Mouse (Mus musculus) megakaryocyte, embryonic 14.5 days (primary cell): ENCODE data around the gene Intu. TPM values are rescaled to one million over a fixed set of nuclear protein-coding genes. Genes with fewer than 3 reads are reported as not detected.

ENCODE experiments used
- H3K27me3 ChIP-seq: replicated peaks from 2 replicates; pipeline ENCODE3; 2012; ENCODE audit warnings: inconsistent platforms
- H3K36me3 ChIP-seq: replicated peaks from 2 replicates; pipeline ENCODE3; 2012; ENCODE audit warnings: low read length, inconsistent platforms, mixed read lengths
- H3K4me1 ChIP-seq: 2 replicates; pipeline ENCODE4 v1.6.1; 2012; ENCODE audit warnings: inconsistent platforms
- H3K4me3 ChIP-seq: replicated peaks from 2 replicates; pipeline ENCODE3; 2012; ENCODE audit warnings: moderate library complexity, mild to moderate bottlenecking, inconsistent platforms
- H3K9me3 ChIP-seq: 2 replicates; pipeline ENCODE4 v1.6.1; 2012; ENCODE audit warnings: inconsistent platforms
- FLI1 ChIP-seq: IDR thresholded peaks from 2 replicates; pipeline ENCODE4 v1.6.1; 2012; ENCODE audit warnings: low read length, inconsistent platforms, mixed read lengths
- GATA1 ChIP-seq: IDR thresholded peaks from 3 replicates; pipeline ENCODE4 v1.6.1; 2012; ENCODE audit warnings: mixed read lengths, low read length, inconsistent platforms, borderline replicate concordance
- polyA plus RNA-seq: library from polyadenylated mRNA; stranded (reverse); fragments of >175 nt; gene quantifications from 2 replicates; pipeline ENCODE4 v1.2.3, GENCODE M21; 2012; ENCODE audit warnings: low replicate concordance; ENCODE audit not compliant: insufficient read depth

Gene Intu
- polyA plus RNA-seq, 1 experiment: 1.3 TPM

- Histone ChIP-seq H3K36me3 (peaks cover 5% of the 10 kb centered on the region), H3K9me3 (peaks cover 5% of the 10 kb centered on the region; the same call in 1 of the 2 replicates), H3K4me3 (no peak overlapping the region), H3K27me3 (no peaks in the 10 kb centered on the region), H3K4me1 (peaks cover 62% of the 10 kb centered on the region)
- TF ChIP-seq FLI1 (no peak), GATA1 (no peak)
These were observed 17.9 kb upstream of the Intu start for GRCm38 (mm10) chr3:40512936-40513829.

GRCm38 (mm10) chr3:40518240-40518639, 12.8 kb upstream of the Intu start:
- Histone ChIP-seq H3K4me3 (no peak overlapping the region), H3K4me1 (peaks cover 40% of the 10 kb centered on the region), H3K36me3 (no peaks in the 10 kb centered on the region), H3K27me3 (no peaks in the 10 kb centered on the region), H3K9me3 (no peaks in the 10 kb centered on the region)
- TF ChIP-seq FLI1 (no peak), GATA1 (no peak)

- no peak overlapping the region for H3K4me3 ChIP-seq
- no peaks in the 10 kb centered on the region for H3K36me3 ChIP-seq
- peaks cover 33% of the 10 kb centered on the region for H3K4me1 ChIP-seq
- TF ChIP-seq FLI1 (no peak), GATA1 (no peak)
- H3K27me3 ChIP-seq: no peaks in the 10 kb centered on the region
- no peaks in the 10 kb centered on the region for H3K9me3 ChIP-seq
These were observed 11.5 kb upstream of the Intu start for GRCm38 (mm10) chr3:40519555-40519954.

GRCm38 (mm10) chr3:40520567-40520966, 10.5 kb upstream of the Intu start:
- peaks cover 33% of the 10 kb centered on the region for H3K4me1 ChIP-seq
- H3K27me3 ChIP-seq: no peaks in the 10 kb centered on the region
- H3K9me3 ChIP-seq: no peaks in the 10 kb centered on the region
- TF ChIP-seq FLI1 (no peak), GATA1 (no peak)
- H3K4me3 ChIP-seq: no peak overlapping the region
- no peaks in the 10 kb centered on the region for H3K36me3 ChIP-seq

GRCm38 (mm10) chr3:40522446-40522845, 8.6 kb upstream of the Intu start:
- TF ChIP-seq GATA1 (no peak), FLI1 (no peak)
- Histone ChIP-seq H3K4me3 (peak overlapping the region; percentile 82), H3K4me1 (peaks cover 37% of the 10 kb centered on the region), H3K9me3 (no peaks in the 10 kb centered on the region), H3K36me3 (no peaks in the 10 kb centered on the region), H3K27me3 (peaks cover 7% of the 10 kb centered on the region)

- Histone ChIP-seq H3K4me3 (peak overlapping the region; percentile 82), H3K27me3 (peaks cover 7% of the 10 kb centered on the region), H3K4me1 (peaks cover 35% of the 10 kb centered on the region), H3K9me3 (no peaks in the 10 kb centered on the region), H3K36me3 (no peaks in the 10 kb centered on the region)
- TF ChIP-seq FLI1 (no peak), GATA1 (no peak)
These were observed 8.2 kb upstream of the Intu start for GRCm38 (mm10) chr3:40522846-40523245.

- peaks cover 9% of the 10 kb centered on the region for H3K27me3 ChIP-seq
- H3K36me3 ChIP-seq: no peaks in the 10 kb centered on the region
- H3K4me3 ChIP-seq: peak overlapping the region; percentile 82
- H3K4me1 ChIP-seq: peaks cover 37% of the 10 kb centered on the region
- TF ChIP-seq FLI1: no peak
- TF ChIP-seq GATA1: no peak
- H3K9me3 ChIP-seq: no peaks in the 10 kb centered on the region
These were observed 7.7 kb upstream of the Intu start for GRCm38 (mm10) chr3:40523371-40523783.

GRCm38 (mm10) chr3:40524841-40525240, 6.2 kb upstream of the Intu start:
- H3K4me3 ChIP-seq: no peak overlapping the region
- no peaks in the 10 kb centered on the region for H3K36me3 ChIP-seq
- TF ChIP-seq GATA1 (no peak), FLI1 (no peak)
- H3K27me3 ChIP-seq: peaks cover 19% of the 10 kb centered on the region
- H3K4me1 ChIP-seq: peaks cover 42% of the 10 kb centered on the region
- peaks cover 4% of the 10 kb centered on the region for H3K9me3 ChIP-seq

GRCm38 (mm10) chr3:40525341-40525740, 5.7 kb upstream of the Intu start:
- Histone ChIP-seq H3K4me3 (no peak overlapping the region), H3K9me3 (peaks cover 8% of the 10 kb centered on the region), H3K36me3 (no peaks in the 10 kb centered on the region), H3K4me1 (peaks cover 37% of the 10 kb centered on the region), H3K27me3 (peaks cover 22% of the 10 kb centered on the region)
- TF ChIP-seq GATA1: no peak
- TF ChIP-seq FLI1: no peak

GRCm38 (mm10) chr3:40526095-40526494, 5.0 kb upstream of the Intu start:
- TF ChIP-seq GATA1 (no peak), FLI1 (no peak)
- Histone ChIP-seq H3K4me1 (peaks cover 41% of the 10 kb centered on the region), H3K27me3 (peaks cover 24% of the 10 kb centered on the region), H3K9me3 (peaks cover 8% of the 10 kb centered on the region), H3K4me3 (no peak overlapping the region), H3K36me3 (no peaks in the 10 kb centered on the region)
